Mouse (Mus musculus) frontal cortex, postnatal 36 days (tissue): ENCODE results near the gene Mthfsl.
"Not testable (repeated sequence)": the region's sequence is repeated elsewhere in the genome, so short reads cannot be mapped to it uniquely, and the experiment has no call there.

Experiments used
- DNase-seq, 2 experiments: peaks; one replicate each; pipeline ENCODE4 v3.0.0; 2022; ENCODE audit warnings: low spot score in 2 of 2

Gene Mthfsl

DNA sequence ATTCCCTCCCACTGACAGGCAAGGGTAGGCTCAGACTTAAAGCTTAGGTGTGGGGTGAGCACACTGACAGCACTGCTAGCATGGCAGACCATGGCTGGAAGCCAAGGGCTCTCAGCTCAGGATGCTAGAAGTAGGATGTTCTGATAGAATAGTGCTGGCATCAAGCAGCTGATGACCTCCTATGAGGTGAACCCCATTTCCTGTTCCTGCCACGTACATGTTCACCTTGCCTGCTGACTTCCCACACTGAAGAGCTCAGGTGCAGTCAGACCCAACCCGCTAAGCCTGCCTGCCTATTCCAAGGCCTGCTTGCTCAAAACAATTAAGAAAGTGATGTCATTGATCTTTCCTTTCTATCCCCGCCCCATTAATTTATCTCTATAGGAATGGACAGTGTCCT is 30.6 kb downstream of the Mthfsl start:
- DNase-seq: not testable (repeated sequence)

- not testable (repeated sequence) for DNase-seq
These were observed 33.4 kb downstream of the Mthfsl start for GRCm38 (mm10) chr9:88686719-88687118.

DNA sequence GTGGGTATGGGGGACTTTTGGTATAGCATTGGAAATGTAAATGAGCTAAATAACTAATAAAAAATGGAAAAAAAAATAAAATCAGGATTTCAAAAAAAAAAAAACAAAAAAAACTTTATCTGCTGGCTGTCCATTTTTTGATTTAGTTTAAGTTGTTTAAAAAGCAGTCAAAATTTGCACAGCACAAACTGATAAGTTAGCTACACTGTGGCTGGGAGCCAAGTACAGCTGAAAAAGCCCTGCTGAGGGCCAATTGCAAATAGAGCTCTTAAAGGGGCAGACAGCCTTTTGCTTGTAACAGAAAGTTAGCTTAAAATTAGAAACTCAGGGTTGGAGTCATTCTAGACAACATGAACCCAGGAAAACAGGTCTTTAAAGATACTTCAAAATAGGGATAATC is 61.8 kb downstream of the Mthfsl start:
- DNase-seq: not testable (repeated sequence)

- not testable (repeated sequence) for DNase-seq
These were observed 69.4 kb downstream of the Mthfsl start for GRCm38 (mm10) chr9:88650742-88651141.
